Mouse (Mus musculus) testis, postnatal 14 days (tissue): Measurements from ENCODE around the gene Tmod1.
A peak's percentile ranks its signal among the peaks of the same experiment; 100 is the strongest.

Experiments
- DNase-seq: peaks from one replicate; pipeline ENCODE4 v3.0.0; 2021; ENCODE audit warnings: low spot score

Gene Tmod1

DNA sequence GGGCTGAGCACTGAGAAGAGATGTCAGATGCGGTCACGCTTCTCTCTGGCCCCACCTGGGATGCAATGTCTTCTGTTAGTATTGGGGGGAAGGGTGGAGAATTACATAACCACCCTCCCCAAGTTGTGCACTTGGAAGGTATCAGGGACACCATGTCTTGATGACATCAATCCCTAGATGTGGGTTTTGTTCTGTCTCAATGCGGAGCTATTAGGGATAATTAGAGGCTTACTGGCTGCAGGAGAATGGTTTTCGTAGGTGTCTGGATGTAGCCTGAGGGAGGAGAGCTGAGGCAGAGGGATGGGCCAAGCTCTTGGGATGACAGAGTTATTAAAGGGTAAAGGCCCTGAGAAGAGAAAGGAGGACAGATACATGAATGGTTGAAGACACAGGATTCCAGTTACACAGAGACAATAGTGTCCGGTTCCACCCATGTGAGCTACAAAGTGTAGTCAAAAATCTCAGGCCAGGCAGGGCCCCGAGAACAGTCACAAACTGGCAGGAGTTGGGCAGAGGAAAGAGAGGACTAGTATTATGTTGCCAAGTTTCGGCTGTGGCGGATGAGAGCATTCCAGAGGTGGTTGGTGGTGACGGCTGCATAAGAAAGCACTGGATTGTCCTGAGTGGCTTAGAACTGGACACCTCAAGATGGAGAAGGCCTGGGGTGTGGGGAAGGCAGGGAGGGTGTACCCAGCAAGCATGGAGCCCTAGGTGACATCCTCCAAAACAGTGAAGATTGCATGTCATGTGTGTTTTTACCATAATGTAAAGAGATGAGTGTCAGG is 14.8 kb downstream of the Tmod1 start:
- no peak for DNase-seq

DNA sequence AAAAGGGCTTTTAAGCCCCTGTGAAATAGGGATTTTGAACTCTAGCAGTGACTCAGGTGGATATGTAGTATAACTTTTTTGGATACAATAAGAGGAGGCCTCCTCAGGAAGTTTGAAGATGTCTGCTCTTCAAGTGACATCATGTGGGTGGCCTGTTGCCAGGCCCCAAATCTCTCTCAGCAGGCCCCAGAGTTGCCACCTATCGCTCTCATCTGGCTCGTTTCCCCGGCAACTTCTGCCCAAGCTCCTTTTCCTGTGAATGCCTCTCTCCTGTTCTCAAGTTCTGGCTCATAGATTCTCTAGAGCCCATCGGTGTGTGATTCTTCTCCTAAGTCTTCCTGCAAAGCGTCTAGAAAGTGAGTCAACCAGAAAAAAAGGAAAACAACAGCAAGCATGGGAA is 17.4 kb downstream of the Tmod1 start:
- DNase-seq: no peak

DNA sequence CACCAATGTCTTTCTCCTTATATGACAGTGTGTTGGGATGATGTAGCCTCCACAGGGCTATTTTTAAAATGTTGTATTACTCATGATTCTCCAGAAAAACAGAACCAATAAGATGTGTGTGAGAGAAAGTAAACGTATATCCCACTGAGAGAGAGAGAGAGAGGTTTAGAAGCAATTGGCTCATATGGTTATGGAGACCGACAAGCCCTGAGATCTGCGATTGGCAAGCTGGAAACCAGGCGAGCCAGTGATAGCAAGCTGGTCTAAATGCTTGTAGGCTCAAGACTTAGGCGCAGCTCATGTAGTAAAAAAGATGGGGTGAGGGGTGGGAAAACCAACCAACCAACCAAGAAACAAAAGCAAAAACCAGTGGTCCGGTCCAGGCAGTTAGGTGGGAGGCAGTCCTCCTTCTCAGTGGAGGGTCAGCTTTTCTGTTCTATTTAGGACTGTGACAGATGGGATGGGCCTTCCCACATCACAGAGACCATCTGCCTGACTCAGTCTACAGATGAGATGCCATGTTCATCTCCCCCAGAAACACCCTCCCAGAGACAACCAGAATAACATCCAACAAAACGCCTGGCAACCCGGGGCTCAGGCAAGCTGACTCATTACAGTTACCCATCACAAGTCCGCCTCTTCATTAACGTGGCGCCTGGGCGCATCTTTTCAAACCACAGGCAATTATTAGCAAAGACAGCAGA is 22.7 kb downstream of the Tmod1 start:
- DNase-seq: no peak

DNA sequence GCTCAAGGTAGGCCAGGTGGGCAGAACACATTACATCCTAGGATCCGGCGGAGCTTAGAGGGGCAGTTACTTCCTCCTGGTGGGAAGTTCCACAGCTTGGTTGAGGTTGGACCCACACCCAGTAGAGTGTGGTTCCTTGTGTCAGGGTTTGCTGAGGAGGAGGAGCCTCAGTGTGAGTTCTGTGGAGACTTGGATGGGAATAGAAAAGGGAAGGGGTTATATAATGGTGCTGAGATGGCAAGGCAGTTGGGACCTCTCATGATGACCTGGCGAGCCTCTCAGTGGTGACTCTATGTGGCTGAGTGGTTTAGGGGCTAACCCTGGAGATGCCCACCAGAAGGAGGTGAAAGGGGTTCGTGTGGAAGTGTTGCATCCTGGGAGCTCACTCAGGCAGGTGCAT is 25.1 kb downstream of the Tmod1 start:
- no peak for DNase-seq

DNA sequence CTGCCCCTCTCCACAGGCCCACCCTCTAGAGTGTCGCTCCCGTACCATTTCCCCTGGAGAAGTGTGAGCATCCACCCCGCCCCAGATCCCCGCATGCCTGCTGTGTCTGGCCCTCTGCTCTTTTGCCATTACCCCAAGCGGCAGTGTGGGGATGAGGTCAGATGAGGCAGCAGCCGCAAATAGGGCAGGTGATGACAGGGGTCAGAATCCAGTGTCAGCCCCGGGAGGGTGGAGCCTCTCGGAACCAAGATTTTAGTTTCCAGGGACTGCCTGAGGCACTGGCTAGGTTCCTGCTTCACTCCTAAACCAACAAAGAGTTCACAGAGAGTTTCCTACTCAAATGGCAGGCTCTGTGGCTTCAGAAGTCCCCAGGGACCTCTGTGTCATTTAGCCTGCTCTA is 25.5 kb downstream of the Tmod1 start:
- DNase-seq: no peak

DNA sequence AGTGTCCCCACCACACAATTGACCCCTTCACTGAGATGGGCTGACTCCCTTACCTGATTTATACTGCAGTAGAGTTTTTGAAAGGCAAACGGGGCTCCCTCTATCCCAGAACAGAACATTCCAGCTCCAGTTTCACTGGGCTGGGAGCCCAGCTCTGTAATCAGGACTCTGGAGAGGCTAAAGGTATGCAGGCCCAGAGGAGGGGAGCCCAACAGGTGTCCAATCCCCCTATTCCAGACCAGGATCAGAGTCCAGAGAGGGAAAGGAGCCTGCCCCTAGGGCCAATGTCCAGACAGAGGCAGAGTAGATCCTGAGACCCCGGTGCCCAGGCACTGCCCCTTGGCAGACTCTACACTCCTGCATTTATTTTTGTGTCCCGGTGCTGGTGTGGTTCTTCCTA is 26.2 kb downstream of the Tmod1 start:
- DNase-seq: no peak

DNA sequence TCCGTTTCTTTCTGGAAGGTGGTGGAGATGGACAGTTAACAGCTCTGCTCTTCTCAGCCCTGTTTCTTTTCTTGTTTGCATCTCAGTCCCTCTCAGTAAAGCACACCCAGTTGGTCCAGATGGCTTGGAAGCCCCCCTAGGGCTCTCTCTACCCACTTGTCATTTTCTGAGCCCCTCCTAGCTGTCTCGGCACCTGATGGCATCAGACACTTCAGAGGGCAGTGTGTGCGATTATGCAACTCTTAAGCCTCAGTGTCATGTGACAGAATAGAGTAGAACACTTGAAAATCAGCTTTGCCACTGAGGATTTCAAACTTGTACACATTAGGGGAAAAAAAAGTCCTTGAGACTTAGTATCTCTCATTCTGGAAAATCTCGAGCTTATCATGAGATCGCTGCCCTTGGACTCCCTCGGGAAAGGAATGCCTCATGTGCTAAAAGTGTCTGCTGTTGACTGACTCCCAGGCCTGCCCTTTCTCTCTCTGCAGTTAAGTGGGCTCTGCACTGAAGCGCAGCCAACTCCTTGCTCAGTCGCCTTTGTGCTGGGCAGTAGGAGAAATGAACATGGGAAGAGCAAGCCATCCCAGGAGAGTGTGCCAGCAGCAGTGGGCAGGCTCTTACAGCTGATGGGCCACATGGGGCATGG is 27.1 kb downstream of the Tmod1 start:
- DNase-seq: no peak

DNA sequence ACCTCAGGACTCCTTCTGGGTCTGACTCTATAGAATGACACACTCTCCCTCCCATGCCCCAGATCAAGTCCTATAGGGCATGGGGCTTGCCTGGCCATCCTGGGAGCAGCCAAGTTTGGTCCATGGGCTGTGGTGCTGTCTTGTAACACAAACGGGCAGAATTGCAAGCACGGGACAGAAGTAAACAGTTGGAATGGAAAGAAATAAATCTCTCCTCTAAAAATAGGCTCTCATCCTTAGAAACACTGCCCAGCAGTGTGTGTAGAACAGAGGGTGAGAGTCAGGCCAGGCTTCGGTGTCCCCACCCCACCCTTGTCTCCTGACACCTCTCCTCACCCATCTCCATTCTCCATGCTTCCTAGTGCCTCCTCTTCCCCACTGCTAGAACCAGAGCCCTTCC is 29.3 kb downstream of the Tmod1 start:
- no peak for DNase-seq

DNA sequence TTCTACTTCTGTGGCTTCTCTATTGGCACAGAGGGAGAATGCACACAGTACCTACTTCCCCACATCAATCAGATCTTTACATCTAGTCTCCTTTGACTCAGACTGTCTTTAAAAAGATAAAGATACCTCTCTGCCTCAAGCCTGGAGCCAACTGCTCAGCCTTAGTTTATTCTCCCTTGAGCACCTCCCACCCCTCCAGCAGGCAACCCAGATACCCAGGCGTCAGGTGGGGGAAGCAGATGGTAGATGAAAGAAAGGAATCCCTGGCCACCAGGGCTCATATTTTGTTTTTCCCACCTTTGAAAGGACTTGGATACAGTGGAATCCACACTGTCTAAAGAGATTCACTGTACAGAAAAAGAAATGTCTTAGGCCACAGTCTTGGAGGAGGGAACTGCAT is 29.8 kb downstream of the Tmod1 start:
- DNase-seq: no peak

DNA sequence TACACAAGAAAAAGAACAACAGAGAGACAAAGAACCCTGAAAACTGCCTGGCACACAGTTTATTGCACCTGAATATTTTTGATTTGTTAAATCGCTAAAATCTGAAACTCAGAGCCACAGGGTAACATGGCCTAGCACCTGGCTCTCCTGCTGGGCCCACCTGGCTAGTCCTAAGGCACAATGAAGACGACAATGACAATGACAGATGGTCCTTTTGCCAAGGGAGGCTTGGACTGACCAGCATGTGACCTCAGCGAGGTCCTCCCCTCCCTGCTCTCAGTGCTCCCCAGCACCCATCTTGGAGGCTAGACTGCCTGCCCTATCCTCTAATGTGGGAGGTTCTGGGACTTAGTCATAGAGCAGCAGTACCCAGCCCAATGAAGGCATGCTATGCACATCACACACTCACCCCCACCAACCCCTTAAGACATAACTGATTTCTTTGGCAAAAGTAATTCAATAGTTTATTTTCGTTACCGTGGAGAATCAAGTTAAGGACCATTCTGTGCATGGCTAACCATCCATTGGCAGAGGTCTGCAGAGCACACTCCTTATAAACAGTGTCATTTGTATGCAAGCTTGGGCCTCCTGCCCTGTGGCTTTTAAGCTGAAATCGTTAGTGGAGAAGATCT is 31.2 kb downstream of the Tmod1 start:
- DNase-seq: no peak

DNA sequence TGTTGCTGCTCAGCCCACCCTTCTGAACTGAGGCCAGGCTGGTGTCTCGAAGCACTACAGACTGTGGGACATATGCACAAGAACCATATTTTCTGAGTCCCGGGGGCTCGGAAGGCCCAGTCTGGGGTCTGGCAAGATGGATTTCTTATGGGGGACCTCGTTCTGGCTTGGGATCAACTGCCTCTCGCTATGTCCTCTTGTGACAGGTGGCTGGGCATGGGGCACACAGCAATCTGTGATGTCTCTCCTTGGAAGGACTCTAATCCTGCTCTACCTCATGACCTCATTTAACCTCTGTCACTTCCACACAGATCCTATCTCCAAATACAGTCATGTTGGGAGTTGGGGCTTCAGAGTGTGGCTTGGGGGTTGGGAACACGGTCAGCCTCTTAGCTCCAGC is 33.9 kb downstream of the Tmod1 start:
- DNase-seq: no peak

DNA sequence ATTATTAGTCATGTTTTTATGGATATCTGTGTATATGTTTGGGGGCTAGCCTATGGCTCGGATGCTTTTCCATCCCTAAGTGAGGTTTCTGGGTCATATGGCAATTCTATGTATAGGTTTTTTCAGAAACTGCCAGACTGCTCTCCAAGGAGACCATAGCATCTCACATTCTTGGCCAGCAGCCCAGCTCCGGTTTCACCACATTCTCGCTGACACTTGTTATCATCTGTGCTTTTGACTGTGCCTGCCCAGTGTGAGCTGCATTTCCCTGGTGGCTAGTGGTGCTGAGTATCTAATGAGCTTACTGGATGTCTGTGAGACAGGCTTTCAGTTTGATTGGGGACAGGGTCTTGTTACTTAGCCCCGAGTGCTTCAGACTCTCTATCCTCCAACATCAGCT is 35.0 kb downstream of the Tmod1 start:
- DNase-seq: no peak

DNA sequence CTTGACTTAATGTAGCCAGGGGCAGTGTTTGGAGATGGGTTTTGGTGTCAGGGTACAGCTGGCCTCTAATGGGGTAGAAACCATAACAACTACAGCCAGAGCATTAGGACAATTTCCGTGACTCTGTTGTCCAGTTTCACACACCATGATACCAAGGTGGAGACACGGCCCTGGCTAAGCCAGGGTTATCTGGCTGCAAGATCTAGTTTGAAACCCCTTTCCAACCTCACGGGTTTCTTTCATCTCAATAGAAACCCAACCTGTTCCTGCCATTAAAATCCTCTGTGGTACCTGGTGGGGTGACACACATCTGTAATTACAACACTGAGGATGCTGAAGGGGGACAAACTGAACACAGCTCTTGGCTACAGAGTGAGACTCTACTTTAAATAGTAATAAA is 36.9 kb downstream of the Tmod1 start:
- no peak for DNase-seq

DNA sequence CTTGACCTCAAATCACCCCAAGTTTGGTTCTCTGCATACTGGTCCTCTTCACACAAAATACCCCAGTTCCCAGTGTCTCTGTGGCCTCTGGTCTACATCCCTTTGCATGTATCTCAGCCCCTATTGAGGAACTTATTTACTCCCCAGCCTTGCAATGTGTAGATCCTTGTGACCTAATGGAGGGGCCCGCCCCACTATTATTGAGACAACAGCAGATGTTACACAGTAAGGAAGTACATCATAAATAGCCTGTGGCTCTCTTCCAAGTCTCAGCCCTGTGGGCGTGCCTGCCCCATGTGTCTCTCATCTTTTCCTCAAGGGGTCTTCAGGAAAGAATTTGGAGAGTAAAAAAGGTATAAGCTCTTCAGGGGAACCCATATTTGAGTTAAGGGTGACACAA is 38.2 kb downstream of the Tmod1 start:
- no peak for DNase-seq

DNA sequence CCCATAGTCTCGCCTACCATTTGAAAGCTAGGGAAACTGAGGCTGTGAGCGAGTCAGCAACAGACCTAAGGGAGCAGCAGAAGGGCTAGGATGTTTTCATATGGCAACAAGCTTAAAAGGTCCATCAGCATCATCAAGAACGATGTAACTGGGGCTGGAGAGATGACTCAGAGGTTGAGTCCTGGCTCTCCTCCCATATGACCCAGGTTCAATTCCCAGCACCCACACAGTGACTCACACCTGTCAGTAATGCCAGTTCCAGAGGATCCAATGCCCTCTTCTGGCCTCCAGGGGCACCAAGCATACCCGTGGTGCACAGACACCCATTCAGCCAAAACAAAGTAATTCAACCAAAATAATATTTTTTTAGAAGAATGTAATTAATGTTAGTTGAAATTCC is 41.5 kb downstream of the Tmod1 start:
- DNase-seq: no peak

DNA sequence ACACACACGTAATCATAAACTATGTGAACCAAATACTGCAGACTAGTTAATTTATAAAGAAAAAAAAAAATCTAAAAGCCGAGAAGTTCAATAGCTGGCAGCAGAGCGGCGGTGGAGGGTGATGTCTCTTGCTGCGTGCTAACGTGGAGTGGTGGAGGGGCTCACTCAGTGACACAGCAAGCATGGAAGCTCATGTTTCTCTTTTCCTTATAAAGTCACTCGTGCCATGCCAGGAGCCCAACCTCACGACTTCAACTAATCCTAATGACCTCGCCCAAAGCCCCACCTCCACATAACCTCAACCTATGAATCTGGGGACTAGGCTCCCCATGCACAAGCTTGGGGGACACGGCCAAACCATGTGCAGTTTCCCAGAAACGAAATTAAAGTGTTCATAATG is 43.8 kb downstream of the Tmod1 start:
- no peak for DNase-seq

DNA sequence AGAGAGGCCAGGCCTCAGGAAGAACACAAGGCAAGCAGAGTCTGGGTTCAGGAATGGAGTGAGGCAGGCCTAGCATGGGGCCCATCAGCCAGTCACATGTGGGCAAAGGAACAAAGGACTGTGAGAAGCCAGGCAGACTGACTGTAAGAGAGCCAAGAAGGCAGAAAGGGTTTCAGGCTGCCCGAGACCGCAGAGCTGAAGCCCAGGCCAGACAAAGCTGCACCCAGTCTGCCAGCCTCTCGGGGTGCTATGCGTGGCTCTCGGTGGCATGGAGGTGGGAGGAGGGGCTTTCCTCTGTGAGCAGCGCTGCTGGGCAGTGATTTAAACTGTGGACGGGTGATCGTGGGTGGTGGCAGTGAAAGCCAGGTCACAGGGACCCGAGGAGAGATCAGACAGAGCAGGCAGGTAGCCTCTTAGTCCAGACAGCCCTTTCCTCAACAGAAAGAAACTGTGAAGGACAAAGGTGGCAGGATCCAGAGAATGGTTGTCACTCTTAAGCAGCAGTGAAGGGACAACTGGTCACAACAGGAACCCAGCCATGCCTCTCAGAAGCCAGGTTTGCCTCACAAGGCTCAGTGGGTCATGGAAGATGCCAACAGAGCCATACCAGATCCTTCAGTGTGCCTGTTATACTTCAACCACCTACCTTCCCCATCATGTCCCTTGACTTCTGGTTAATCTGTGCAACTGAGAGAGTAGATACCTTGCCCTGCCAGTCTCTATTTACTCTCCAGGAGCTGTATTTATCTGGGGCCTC is 45.9 kb downstream of the Tmod1 start:
- no peak for DNase-seq

DNA sequence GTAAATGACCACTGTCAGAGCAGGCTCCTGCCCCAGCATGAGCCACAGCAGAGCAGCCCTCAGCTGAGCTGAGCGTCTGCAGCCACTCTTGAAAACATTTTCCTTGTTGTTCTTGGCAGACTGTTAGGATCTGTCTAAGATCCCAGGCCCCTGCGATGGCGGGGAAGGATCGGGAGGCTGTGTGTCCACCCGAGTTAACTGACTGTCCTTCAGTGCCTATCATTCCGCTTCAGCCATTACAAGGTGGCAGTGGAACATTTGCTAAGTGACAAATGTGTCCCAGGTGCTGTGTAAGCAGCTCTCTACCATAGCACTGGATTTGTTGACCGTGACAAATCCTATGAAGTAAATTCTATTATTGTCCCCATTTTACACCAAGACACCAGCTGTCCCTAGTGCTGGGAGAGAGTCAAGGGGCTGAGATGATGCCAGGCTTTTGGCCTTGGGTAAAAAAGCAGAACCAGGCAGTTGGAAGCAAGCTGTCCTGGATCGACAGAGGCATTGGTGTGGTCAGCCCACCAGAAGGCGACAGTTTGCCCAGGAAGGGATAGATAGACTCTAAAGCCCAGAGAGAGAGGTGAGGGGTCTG is 46.6 kb downstream of the Tmod1 start:
- no peak for DNase-seq

DNA sequence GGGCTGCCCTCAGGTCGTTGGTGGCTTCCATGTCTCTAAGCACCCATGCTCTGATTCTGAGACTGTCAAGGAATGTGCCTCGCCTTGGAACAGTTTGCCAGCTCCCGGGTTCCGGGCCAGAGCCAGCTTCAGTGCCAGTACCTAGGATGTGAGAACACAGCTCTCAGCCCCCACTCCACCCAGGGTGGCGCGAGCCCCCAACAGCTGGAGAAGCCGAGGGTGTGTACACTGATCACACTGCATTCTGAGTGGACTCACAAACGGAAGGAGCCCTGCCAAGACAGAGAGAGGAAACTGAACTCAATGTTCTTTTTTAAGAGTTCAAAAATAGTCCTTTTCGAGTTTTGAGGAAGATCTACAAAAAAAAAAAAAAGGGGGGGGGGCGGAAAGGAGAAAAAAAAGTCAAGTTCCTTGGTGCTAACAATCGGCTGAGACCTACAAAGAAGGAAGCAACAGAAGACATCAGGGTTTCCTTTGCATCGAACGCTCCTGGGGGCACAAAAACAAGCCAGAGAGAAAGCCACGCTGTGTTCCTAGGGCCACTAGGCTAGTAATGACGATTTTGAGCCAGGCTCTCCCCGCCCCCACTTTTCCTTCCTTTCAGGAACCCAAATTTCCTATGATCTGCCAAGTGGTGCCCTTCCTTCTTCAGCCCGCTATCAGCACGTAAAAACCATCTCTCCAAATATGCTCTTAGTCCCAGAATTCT is 48.1 kb downstream of the Tmod1 start:
- peak; percentile 42 for DNase-seq

DNA sequence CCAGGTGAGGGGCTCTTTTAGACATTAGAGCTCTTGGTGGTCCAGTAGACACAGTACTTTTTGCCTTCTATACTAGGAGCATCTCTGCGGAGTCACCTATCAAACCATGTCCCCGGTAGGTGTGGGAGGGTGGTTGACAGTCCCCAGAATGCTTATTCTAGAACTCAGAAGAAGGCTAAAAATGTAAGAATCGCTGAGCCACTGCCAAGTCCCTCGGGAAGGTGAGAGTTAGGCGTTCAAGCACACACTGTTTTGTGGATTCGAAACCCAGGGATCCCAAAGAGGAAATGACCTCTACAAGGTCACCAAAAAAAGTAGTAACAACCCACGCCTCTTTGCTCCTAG is 48.7 kb downstream of the Tmod1 start:
- no peak for DNase-seq

DNA sequence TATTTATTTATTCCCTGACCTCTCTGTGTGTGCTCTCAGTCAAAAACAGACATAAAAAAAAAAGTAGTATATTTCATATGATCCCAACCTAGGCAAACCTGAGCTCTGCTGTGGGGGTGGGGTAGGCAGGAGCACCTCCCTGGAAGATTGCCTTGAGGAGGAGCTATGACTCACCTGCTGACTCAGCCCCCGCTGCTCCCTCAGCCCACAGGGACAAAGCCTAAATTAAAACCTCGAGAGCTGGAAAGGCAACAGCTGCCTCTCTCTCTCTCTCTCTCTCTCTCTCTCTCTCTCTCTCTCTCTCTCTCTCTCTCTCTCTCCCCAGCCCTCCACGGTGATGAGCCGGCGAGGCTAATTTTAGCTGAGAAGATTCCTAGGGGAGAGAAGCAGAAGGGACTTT is 49.1 kb downstream of the Tmod1 start:
- DNase-seq: peak; percentile 41
